Mouse (Mus musculus) frontal cortex, adult (tissue): ENCODE results near the gene Ifih1.

Experiments
- ATAC-seq: cut with Nextera tagmentation; 2 replicates; pipeline ENCODE4 v1.9.2; 2017; ENCODE audit warnings: mild to moderate bottlenecking, moderate library complexity, mixed read lengths; ENCODE audit not compliant: low TSS enrichment

The Ifih1 gene

DNA sequence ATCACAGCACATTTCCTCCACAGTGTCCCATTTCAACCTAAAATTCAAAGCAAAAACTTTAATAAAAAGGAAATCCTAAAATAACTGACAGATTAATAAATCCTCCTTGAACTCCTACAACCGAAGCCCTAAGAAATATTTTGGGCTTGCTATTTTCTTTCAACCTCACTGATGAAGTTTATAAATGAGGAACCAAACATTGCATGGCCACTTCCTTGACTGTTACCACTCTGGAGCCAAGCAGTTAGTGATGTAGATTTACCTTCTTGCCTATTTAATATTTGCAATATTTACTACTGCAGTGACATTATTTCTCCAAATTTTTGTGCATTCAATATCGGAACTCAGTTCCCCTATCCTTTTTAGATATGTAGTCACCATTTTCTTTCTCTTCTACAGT lies 6.2 kb downstream of the Ifih1 start:
- ATAC-seq, result no peak

DNA sequence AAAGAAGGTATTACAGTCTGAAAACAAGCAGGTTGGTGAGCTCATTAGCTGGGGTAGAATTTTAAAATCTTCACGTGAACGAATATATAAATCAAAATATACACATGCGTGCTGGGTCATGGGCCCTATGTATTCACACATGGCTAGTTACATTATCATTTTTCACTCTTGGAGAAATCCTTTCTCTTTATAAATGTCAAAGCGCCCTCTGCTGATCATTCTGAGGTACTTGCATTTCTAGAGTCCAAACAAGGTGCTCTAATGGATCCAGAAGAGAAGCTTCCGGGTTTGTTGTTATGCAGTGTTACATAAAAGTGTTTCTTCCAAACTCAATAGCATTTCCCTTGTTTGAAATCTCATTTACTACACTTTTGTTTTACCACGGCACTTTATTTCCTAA lies 15.6 kb downstream of the Ifih1 start:
- peak; percentile 53 for ATAC-seq

DNA sequence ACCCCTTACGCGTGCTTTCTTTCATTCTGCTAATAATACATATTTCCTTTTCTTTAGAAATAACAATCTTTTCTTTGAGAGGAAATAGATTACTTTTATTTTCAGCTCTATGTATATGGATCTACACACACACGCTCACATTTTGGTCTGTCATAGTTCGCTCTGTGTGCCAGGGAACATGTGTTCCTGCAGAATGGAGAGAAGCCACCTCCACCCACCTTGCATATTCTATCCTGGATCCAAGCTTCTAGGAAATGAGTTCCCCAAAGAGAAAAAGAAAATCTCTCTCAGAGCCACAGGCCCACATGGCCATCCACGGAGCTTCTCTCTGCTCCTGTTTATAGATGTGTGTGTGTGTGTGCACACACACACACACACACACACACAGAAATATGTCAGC lies 17.7 kb downstream of the Ifih1 start:
- ATAC-seq, result peak; percentile 88

DNA sequence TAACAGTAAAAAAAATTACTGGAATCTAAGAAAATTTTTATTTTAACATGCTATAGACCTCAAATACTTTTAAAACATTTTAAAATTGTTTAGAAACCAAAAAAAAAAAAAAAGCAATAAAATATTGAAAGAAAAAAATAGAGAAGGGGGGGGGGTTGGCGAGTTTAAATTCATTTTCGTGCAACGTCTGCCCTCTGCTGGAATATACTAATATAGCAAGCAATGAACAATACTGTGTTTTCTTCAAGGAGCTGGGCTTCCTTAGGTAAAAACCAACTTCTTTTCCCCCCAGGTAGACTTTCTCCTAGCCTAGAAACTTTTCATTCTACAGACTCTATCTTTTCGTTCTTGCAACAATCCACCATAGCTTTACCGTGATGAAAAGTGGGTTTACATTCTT lies 18.3 kb downstream of the Ifih1 start:
- 0 out of 2 replicates have a peak, but pooled peaks have one; percentile 11 for ATAC-seq

DNA sequence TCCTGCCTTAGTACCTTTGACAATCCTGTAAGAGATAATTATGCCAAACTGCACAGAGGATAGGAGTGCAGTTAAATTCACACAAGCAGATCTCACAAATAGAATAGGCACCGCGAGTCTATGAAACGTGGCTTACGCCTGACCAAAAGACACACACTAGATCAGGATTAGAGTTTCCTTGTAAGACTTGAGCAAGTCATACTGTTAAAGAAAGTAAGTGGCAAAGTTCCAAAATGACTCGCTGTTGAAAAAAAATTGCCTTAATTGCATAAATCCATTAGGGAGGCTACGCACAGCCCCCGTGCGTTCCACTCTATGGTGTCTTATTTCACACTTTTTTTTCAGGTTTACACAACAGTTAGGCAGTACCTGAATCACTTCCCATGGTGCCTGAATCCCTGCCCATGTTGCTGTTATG lies 23.0 kb downstream of the Ifih1 start:
- ATAC-seq, result peak; percentile 42

DNA sequence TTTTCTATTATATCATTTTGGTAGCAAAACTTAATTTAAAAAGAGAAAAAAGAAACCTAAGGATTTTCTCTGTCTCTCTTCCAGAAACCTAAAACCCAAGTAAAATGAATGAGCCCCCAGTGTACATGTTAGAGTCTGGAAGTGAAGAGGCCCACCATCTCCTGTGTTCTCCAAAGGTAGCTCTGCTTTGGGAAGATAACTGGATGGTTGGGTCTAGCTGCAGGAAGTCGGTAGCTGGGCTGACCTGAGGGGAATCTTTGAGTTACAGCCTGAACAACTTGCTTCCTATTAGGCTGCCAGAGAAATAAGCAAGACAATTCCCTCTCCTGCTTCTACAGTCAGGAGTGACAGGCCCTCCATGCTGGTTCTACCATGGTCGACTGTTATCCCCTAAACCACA lies 26.4 kb downstream of the Ifih1 start:
- ATAC-seq, result no peak

DNA sequence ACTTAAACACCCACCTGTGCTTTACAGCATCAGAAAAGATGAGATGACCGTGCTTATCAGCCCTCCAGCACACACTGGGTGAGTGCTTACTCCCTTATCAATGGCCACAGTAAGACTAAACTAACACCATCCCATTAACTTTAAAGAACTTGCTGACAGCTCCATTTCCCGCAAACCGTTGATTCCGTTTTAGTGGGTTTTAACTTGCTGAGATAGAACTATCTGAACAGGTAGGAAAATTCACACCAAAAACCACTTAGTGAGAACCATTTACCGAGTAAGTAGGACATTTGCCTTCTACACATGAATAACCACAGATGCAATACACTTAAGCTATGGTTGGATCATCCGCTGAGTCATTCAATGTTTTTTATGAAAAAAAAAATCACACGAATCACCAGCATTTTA lies 27.1 kb downstream of the Ifih1 start:
- no peak for ATAC-seq

DNA sequence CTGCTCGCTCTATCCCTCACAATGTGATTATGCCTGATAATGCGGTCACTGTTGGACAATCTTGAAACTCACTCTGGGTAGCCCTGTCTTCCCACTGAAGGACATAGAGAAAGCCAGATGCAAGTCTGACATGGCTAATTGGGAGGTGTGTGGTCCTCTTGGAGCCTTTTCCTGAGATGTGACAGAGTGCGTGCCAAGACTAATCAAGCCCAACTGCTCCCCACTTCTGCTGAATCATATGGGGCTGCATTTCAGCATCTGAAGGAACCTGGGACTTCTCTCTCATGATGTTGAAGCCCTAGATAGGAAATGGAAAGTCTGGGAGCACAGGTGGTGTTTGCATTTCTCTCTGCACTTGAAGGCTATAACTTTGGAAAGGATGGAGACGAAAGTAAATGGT lies 32.9 kb downstream of the Ifih1 start:
- no peak for ATAC-seq

DNA sequence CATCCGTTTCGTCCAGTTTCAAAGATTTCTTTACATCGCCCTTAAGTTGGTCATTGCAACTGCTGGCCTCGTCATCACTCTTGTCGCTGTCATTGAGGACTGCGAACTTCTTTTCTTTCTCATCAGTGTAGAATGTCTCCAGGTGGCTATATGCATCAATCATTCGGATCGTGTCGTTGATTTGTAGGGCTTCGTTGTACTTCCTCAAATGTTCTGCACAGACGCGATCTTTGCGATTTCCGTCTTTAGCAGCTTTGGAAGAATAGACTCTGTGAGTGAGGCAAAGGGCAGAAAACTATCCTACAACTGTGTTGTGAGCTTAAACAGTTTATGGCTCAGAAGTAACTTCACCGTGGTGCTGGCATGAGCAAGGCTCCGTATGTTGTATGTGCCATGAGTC lies 39.9 kb downstream of the Ifih1 start:
- no peak for ATAC-seq

DNA sequence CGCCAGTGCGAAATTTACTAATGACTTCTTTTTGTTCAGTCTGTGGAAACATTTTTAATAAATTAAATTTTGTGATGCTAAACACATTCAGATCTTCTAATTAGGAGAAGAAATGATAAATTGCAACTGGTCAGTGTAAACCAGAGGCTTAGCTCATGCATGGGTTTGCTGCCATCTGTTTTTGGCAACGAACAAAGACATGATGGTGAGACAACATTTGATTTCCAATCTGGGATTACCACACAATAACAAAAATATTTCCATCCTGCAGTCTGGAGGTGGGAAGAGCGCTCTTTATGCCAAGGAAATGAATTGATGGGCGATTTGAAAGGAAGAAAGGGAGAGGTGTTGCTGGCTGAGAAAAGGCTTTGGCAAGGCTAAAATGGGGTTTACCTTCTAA lies 42.5 kb downstream of the Ifih1 start:
- ATAC-seq, result no peak

DNA sequence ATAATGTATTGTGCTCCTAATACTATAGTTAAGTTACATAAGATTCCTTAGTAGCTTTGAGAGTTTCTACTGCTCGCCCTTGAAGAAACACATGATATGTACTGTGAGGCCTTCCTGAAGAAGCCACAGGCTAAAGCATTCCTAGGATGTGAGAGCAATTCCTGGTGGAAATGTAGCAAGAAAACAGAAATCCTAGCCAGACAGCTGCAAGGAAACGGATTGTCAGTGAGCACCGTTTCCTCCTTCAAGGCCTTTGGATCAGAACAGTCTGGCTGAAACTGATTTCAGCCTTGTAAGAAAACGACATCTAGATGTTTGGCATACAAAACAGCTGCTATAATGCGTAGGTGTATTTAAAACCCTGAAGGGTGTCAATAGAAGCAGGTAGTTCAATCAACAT lies 49.5 kb downstream of the Ifih1 start:
- no peak for ATAC-seq

DNA sequence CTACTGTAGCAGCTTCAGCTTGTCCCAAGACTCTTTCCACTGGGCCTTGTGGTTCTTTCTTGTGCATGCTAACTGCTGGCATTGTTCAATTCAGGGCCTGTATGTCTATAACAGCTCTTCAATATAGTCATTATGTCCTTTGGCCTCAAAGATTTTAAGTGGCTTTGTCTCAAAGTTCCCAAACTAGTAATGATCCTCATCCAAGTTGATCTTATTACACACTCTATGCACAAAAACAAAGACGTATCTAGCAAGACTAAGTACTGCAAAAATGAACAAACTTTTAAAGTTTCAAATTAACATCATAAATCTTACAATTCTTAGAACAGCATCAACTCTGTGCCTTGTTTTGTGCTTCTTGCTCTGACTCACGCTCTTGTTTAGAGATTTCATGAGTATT lies 51.6 kb downstream of the Ifih1 start:
- ATAC-seq, result no peak

DNA sequence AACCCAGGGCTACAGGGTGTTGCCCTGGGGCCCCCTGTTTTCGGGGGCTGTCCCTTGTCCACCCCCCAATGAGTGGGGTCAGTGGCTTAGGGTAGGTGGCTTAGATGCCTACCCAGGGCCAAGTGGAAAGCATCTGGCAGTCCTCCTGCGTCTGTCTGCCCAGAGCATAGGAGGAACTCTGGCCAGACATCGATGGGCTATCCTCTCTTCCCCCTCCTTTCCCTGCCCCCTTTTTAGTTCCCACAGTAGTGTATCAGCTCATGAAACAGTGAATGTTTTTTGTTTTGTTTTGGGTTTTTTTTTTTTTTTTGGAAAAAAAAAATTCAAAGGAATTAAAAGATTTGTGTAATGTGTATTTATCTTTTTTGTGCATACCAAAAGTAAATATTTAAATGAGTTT lies 54.5 kb downstream of the Ifih1 start:
- ATAC-seq, result no peak

DNA sequence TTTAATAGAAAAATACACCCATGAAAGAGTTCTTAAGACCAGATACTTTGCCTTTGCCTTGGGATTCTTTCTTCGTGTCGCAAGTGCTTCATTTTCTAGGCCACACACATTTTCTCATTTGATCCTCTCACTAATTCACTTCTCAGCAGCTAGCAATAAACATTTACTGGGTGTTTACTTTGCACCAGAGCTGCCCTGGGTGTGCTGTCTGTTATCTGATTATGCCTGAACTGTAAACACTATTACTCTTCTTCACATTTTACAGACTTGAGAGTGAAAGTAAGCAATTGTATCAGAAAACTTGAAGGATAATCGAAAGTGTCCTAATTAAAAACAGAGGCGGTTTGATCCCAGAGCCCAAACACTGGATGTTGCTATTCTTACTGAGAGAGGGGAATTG lies 56.7 kb downstream of the Ifih1 start:
- ATAC-seq, result no peak

DNA sequence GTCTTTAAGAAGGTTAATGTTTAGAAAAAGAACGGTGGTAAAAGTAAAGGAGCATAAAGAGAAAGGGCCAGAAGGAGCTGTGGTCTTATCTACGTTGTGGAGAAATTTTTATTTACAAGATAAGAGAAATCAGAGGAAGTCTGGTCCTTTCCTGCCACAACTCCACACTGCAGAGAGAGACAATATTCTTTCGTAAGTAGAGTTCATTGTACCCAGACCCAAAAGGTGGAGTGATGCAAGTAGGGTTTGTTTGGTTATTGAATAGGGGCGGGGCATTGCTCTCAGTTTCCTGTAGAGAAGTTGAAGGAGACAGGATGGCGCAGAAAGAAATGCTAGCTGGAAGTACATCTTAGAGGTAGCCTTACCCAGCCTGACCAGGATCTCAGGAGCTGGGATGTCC lies 60.3 kb downstream of the Ifih1 start:
- no peak for ATAC-seq

DNA sequence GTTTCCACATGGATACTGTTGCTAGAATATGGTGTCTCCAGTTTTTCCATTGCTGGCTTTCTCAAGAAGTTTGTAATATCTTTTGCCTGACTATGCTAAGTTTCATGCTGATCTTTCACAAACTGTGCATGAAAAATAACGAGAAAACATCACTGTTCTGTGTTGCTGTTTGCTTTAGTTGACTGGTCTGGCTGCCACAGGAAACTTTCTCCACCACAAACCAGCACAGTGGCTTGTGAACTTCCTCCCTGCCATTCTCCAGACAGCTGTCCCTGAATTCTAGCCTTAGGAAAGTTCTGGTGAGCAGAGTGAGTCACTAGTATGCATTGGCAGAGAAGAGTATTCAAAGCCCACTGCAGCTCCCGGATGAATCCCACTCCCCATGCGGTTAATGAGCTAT lies 71.1 kb downstream of the Ifih1 start:
- ATAC-seq, result no peak

DNA sequence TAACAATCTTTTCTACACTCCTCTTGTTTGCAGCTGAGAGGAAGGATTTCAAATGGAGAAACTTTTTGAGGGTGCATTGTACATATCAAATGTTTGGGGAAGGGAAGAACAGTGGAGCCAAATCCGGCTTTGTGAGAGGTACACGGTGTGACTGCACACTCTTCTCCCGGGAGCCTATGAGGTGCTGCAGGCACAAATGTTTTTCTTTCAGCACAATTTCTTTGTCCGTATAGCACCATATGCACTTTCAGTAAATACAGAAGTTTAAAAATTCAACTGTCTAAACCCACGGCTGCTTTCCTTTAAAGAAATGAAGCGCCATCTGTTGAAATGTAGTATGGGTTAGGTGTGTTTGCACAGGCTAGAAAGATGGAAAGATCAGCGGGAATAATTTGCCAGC lies 71.8 kb downstream of the Ifih1 start:
- ATAC-seq, result peak; percentile 78

DNA sequence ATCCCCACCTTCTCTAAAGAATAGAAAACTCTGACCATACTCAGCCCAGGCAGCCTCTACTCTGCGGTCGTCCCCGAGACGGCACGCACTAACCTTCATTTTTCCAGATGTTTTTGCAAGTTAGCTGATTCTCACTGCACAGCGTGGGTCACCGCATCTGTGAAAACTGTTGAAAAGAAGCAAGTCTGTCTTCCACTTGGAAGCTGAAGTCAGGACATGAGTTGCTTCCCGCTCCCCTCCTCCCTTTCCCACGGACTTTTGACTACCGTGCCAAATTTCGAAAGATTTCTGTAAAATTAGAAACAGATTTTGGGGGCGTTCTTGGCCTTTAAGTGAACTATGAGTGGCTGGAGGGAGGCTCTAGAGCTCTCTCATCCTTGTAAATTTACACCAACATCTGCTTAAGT lies 72.3 kb downstream of the Ifih1 start, which contains the start of gene Fap:
Gene Fap, minus strand, starts transcription at position 323 of the 407 bp plus-strand sequence.
- ATAC-seq, result no peak

DNA sequence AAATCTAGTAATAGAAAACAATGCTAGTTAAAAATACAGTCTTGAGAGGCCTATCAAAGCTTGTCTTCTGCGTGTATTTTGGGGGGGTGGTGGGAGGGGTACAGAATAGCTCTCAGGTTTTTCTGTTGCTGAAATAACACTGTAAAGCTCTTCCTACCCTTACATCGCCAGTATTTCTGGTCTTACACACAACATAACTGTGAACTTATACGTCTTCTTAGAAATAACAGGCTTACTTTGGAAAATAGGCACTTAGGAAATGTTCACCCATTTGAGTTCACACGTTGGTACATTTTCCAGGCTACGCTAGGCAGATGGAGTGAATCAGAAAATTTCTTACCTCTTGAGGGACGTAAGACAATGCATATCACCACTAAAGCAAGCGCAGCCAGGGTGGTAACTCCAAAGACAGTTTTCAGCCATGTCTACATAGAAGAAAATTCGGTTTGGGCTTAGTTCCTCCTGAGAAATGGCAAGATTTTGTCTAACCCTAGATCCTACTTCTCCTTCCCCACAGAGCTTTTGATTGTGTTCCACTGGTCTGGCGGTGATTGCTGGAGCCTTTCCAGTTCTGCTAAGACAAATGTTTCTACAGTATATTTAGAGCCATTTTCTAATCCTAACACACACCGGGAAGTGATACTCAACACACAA lies 72.8 kb downstream of the Ifih1 start:
- ATAC-seq, result peak; percentile 60

DNA sequence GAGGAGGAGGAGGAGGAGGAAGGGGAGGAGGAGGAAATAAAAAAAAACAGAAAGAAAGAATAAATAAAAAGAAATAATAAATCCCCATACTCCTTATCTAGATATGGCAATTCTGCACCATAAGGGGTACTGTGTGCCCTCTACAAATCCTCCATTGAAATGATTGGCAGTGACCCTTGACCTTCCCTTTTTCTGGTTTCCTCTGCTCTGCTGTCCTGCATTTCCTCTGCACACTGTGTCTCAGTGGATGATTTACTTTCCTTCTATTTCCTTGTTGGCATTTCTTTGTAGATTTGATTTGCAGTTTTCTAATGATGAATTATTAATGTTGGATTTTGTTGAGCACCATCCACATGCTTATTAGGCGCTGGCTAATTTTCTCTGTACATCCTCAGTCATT lies 81.4 kb downstream of the Ifih1 start:
- no peak for ATAC-seq

DNA sequence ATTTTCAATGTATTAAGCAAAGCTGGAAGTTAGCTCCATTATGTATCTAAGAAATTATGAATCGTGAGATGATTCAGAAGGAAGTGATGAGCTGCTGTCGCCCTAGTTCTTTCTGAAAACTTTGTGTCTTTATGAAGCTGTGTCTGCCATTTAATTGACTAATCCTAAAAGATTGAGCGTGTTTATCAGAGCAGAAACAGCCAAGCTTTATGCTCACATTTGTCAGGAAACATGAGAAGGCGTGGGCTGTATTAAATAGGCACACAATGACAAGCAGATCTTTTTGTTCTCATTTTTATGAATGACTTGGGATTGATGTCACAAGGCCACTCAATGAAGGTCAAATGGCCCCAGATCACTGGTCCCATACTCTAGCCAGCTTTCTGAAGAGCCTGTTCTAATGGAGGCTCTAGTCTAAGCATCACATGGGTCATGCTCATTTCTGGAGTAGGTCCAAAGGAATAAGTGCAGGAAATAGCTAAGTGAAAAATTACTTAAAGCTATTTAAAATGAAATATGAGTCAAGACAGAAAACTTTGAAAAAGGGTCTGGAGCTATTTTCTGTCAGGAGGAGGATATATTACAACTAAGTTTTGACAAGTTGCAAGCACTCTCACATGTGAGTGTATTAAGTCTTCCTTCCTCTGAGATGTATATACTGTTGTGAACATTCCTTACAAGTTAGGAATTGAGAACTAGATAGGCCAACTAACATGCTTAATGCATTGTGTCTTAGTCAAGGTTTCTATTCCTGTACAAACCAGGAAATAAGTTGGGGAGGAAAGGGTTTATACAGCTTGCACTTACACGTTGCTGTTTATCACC lies 83.2 kb downstream of the Ifih1 start:
- ATAC-seq, result no peak

DNA sequence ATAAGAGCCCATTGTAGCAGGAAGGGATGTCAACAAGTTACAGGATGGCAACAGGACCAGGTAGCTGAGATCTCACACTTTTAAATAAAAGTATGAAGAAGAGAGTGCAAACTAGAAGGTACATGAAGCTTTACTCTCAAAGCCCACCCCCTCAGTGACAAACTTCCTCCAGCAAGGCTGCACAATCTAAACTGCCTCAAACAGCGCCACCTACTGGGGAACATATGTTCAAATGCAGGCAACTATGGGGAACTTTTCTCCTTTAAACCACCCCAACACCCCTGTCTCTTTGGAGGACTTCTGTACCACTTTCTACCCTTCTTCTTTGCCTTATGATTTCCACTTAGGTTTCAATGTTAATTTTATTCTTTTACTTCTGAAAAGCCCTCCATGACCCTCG lies 88.6 kb downstream of the Ifih1 start:
- ATAC-seq, result no peak

DNA sequence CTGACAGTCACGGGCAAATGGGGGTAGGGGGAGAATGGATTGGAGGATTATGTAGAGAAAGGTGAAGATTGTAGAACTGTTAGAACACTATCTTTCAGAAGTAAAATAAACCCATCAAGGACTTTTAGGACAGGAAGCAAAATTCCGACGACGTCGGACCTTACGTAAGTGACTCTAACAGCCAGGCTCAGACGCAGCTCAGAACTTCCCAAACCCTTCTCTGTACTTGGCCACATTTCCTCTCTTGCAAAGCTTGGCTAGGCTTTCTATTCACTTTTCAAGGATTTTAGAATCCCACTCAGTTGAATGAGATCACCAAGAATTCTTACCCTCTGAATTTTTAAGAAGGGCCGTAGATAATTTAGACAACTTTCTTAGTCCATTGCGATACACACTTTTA lies 89.7 kb downstream of the Ifih1 start:
- ATAC-seq, result peak; percentile 65; the same call in 1 of the 2 replicates
